Mouse (Mus musculus) hindbrain, embryonic 15.5 days (tissue): ENCODE results near the gene Map4k5. TPM values are rescaled to one million over a fixed set of nuclear protein-coding genes. Genes with fewer than 3 reads are reported as not detected.

ENCODE experiments used
- ATAC-seq: fragments of 200-750 bp; cut with Nextera tagmentation; 2 replicates; pipeline ENCODE4 v1.8.0; 2017; ENCODE audit warnings: low read depth, moderate number of reproducible peaks, moderate TSS enrichment; ENCODE audit not compliant: low FRiP score
- H3K27ac ChIP-seq: fragments of 300-500 bp; sonication (generic); replicated peaks from 2 replicates; pipeline ENCODE4 v1.5.1; 2015; ENCODE audit warnings: mild to moderate bottlenecking, inconsistent platforms
- H3K27me3 ChIP-seq: fragments of 300-500 bp; sonication (generic); 2 replicates; pipeline ENCODE4 v1.6.1; 2015; ENCODE audit warnings: control low read depth, inconsistent platforms
- H3K36me3 ChIP-seq: fragments of 300-500 bp; sonication (generic); 2 replicates; pipeline ENCODE4 v1.6.1; 2015; ENCODE audit warnings: control low read depth, inconsistent platforms
- H3K4me1 ChIP-seq: fragments of 300-500 bp; sonication (generic); replicated peaks from 2 replicates; pipeline ENCODE4 v1.6.1; 2015; ENCODE audit warnings: control low read depth, inconsistent platforms
- H3K4me2 ChIP-seq: fragments of 300-500 bp; sonication (generic); 2 replicates; pipeline ENCODE4 v1.6.1; 2015; ENCODE audit warnings: moderate library complexity, mild to moderate bottlenecking, inconsistent platforms
- H3K4me3 ChIP-seq: fragments of 300-500 bp; sonication (generic); 2 replicates; pipeline ENCODE4 v1.5.1; 2015; ENCODE audit warnings: mild to moderate bottlenecking, inconsistent platforms
- H3K9ac ChIP-seq: fragments of 300-500 bp; sonication (generic); 2 replicates; pipeline ENCODE4 v1.6.1; 2015; ENCODE audit warnings: inconsistent platforms
- H3K9me3 ChIP-seq: fragments of 300-500 bp; sonication (generic); 2 replicates; pipeline ENCODE4 v1.6.1; 2016; ENCODE audit warnings: control low read depth, inconsistent platforms
- WGBS: fragments of 180-500 bp; shearing (Covaris S2); methylation state at CpG from one replicate; pipeline ENCODE4 v1.1.7; 2015; 5-methylcytosine and 5-hydroxymethylcytosine counted together
- microRNA counts: library from miRNA; unstranded; fragments of <30 nt; microRNA quantifications from one replicate; lab custom pipeline; 2016
- microRNA-seq: library from miRNA; unstranded; fragments of <30 nt; microRNA quantifications from one replicate; pipeline ENCODE4, GENCODE M21; 2016
- polyA plus RNA-seq: library from polyadenylated mRNA; unstranded; fragments of >200 nt; fragmentation: Nextera tagmentation; extraction: Ambion mirVana; gene quantifications from 2 replicates; pipeline ENCODE4 v1.2.1, GENCODE M21; 2015

Gene Map4k5
- polyA plus RNA-seq, 1 experiment from 2014 or later = 26.6 TPM

DNA sequence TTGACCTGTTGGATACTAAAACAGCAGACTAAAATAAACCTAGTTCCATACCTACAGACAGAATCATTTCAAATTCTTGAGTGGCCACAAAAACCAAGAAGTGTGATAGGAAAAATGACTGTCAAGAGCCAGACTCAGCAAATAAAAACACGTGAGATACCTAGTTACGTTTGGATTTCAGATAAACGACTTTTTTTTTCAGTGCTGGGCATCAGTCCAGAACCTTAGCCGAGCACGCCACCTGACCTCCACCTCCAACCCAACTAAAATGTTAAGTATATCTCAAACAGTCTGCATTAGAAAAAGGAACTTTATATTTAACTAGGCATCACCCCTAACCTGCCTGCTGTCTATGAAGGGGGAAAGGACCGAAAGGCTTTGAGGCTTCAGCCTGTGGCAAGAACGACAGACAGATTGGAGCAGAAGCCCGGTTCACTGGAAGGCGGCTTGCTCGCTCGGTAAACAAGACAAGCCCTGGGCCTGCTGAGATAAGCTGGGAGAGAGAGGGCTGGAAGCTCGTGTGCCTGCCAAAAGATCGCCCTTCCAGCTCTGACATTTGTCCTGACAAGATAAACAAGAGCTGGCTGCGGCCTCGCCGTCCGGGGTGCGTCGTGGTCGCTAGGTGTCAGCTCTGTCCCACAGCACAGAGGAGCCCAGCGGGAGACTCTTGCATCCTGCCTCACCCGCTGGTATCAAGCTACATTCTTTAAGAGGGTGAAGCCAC, 135.4 kb downstream of the Map4k5 start:
- peak overlapping the region; percentile 20; the same call in 1 of the 2 replicates for H3K9ac ChIP-seq
- H3K4me1 ChIP-seq = peaks cover 16% of the 10 kb centered on the region
- H3K27ac ChIP-seq = peak overlapping the region; percentile 23; the same call in 1 of the 2 replicates
- peak; percentile 87 for ATAC-seq
- H3K36me3 ChIP-seq = no peaks in the 10 kb centered on the region
- WGBS = 11% methylated on average over 22 of the region's 22 CpGs
- H3K27me3 ChIP-seq = no peaks in the 10 kb centered on the region
- peak overlapping the region; percentile 10; the same call in 1 of the 2 replicates for H3K4me3 ChIP-seq
- H3K9me3 ChIP-seq = no peaks in the 10 kb centered on the region
- peak overlapping the region; percentile 54 for H3K4me2 ChIP-seq

DNA sequence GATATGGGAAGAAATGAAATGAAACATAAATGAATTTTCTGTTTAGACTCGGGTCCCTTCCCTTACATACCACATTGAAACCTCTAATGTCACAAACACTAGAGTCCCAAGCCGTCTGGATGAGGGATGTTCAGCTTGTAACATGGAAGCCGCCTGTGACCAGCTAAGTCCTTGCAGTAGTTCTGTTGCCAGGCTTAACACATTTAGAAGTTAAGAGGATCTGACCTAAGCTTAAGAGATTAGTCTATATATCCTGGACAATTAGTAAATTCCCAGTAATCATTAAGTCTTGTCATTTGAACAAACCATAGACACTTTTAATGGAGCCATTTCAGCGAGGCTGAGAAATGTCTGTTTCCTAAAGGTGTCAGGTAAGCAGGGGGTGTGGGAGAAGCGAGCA, 137.0 kb downstream of the Map4k5 start:
- Histone ChIP-seq H3K4me1 (peaks cover 16% of the 10 kb centered on the region), H3K4me2 (no peak overlapping the region), H3K4me3 (no peak overlapping the region), H3K9ac (no peak overlapping the region), H3K36me3 (no peaks in the 10 kb centered on the region), H3K9me3 (no peaks in the 10 kb centered on the region), H3K27me3 (no peaks in the 10 kb centered on the region), H3K27ac (no peak overlapping the region)
- ATAC-seq = no peak
- 85% methylated on average over 5 of the region's 5 CpGs for WGBS

DNA sequence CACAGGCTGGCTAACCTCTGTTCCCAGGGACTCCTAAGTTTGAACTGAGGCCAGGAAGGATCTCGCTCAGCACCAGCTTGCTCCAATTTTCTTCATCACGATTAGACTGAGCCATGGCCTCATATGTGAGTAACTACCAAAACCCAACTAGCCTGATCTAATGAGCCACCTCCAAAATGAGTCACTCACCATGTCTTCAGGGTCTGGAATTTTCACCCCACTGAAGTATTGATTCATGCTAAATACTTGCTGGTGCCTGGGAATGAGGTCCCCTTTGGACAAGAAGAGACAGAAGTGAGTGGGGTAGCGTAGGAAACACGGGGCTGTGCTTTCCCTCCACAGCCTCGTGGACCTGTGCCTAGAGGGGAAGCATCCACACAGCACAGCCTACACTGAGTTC, 139.1 kb downstream of the Map4k5 start:
- H3K4me2 ChIP-seq = no peak overlapping the region
- H3K9me3 ChIP-seq = no peaks in the 10 kb centered on the region
- no peak overlapping the region for H3K27ac ChIP-seq
- WGBS = 87% methylated on average over 5 of the region's 5 CpGs
- no peaks in the 10 kb centered on the region for H3K27me3 ChIP-seq
- peaks cover 15% of the 10 kb centered on the region for H3K4me1 ChIP-seq
- no peaks in the 10 kb centered on the region for H3K36me3 ChIP-seq
- H3K4me3 ChIP-seq = no peak overlapping the region
- no peak overlapping the region for H3K9ac ChIP-seq
- ATAC-seq = no peak

MicroRNAs encoded within 50 kb of the gene (microRNA counts, 519-probe panel; counts per million panel counts)
- not detected for microRNA mmu-miR-681 (lab: Ali Mortazavi, UCI)

Small RNAs within 50 kb of the gene (microRNA-seq; reads per million reads assigned to microRNA genes)
- gene Mir681 = not detected

Other genes starting within 250 kb of the Map4k5 start
- gene Sos2, start 211.3 kb downstream of the Map4k5 start, polyA plus RNA-seq = 12.5 and 13.3 TPM in 2 replicates
- gene L2hgdh, start 168.3 kb downstream of the Map4k5 start, polyA plus RNA-seq = 12.5 and 13.3 TPM in 2 replicates
- gene Atp5s, start 168.2 kb downstream of the Map4k5 start, polyA plus RNA-seq = 34.5 and 37.0 TPM in 2 replicates
- gene Cdkl1, start 101.9 kb downstream of the Map4k5 start, polyA plus RNA-seq = 9.0 and 9.7 TPM in 2 replicates
- gene Atl1, start 586 bp downstream of the Map4k5 start, polyA plus RNA-seq = 132 and 148 TPM in 2 replicates
- gene Sav1, start 93.8 kb upstream of the Map4k5 start, polyA plus RNA-seq = 3.4 and 3.6 TPM in 2 replicates
- gene Nin, start 220.5 kb upstream of the Map4k5 start, polyA plus RNA-seq = 11.3 and 12.6 TPM in 2 replicates